Mouse (Mus musculus) 3134 (cell line): ENCODE measurements around the gene S1pr1.

Experiments used
- DNase-seq: peaks from one replicate; pipeline ENCODE4 v3.0.0-alpha.2; 2011; ENCODE audit warnings: low spot score; ENCODE audit not compliant: insufficient read length; ENCODE audit errors: extremely low read depth

The S1pr1 gene

DNA sequence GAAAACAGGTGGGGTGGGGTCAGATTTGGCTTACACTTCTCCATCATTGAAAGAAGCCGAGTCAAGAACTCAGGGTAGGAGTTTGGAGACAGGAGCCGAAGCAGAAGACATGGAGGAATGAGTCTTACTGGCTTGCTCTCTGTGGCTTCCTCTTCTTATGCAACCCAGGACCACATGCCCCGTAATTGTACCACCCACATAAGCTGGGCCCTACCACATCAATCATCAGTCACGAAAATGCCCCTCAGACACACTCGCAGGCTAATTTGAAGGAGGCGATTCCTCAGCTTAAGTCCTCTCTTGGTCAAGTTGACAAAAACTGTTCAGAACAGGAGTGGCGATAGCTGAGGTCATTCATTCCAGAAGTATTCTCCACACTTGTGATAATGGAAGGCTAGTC is 35.9 kb downstream of the S1pr1 start:
- DNase-seq: no peak

DNA sequence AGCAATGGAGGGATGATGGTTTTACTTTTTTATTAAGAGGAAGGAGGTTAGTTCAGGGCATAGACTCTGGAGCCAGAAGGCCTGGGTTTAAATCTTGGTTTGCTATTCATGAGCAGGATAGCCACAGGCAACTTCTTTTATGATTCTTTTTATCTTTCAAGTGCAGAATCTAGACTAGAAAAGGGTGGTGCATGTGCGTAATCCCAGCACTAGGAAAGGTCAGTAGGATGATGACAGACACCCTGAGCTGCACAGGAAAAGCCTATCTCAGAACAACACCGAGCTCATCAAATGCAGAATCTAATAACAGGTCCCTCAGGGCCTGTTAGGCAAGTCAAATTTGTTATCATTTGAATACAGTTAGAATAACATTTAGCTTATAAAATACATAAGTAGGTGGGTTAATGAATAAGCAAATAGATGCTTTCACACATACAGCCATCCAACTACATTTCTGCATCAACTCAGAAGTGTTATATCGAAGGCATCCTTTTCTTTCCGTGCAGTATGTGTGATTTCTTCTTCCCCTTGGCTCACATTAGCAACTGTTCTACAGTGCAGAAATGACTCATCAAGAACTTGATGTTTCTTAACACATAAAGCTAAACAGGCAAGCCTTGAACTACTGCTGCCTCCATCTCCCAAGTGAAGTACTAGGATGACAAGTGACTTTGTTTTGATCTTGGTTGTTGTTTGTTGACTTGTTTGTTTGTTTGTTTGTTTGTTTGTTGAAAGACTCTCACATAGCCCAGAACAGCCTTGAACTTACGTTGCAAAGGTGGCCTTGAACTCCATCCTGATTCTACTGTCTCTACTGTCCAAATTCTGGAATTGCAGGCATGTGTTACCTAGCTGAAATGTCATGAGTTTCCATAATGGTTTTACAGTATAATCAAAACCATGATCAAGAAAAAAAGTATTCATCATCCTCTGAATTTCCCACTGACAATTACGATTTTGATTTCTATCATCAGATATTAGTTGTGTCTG is 39.0 kb downstream of the S1pr1 start:
- no peak for DNase-seq

DNA sequence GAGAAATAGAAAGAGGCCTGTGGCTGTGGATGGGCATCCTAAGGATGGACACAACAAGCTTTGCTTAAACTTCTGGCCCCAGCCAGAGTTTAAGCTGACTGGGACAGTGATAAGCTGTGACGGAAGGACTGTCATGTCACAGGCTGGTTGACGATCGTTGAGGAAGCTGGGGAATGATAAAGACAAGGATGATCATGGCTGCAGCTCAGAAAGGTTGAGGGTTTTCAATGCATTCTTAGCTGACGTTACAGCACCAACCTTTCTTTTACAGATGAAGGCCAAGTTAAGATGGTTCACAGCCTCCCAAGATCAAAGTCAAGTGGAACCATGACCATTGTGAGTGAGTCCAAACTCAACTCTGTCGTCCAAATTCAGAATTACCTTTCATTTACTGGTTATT is 40.2 kb downstream of the S1pr1 start:
- no peak for DNase-seq

DNA sequence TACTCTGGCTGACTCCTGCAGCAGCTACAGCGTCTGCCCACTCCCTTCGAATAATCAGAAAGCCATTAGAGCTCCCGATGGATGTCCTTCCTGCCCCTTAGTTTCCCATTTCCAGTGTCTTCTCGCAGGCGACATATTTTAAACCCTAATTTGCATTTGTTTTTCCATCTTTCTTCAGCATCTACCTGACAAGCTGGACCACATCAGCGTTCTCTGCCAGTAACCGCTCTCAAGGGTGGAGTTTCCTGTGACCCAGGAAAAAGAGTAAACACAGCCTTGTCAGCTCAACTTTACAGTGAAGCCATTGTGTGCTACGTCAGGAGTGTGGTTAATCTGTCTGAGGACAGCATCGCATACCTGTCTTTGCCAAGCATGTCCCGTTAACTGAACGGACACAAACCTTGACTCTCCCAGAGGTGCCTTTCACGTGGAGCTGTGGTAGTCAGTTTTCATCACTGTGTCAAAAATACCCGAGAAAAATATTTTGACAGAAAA is 41.2 kb downstream of the S1pr1 start:
- DNase-seq: no peak

DNA sequence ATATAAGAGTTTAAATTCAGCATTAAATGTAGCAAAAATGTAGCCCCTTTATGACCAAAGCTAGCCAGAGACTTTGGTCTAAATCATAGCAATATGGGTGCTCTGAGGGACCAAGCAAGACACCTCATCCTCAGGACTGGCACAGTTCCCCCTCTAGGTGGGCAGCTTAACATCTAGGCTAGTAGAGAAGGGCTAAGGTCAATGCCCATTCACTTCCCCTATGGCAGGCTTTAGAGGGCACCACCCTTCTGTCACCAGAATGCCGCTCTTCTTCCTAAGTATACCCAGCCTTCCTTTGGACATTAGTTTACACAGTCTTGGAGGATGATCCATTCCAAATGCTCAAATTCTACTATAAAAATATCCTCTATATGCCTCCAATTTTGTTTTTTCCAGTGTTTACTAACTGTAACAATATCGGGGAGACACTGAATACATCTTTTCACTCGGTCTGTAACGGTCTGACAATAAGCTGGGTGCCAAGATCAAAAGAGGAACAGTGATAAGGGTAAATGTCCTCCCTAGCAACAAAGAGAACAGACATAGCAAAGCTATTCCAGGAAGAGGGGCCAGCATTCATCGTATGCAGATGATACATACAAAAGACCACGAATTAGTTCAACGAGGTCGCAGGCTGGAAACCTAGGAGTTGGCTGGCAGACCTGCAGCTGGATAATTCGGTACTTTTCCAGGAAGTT is 41.8 kb downstream of the S1pr1 start:
- no peak for DNase-seq

DNA sequence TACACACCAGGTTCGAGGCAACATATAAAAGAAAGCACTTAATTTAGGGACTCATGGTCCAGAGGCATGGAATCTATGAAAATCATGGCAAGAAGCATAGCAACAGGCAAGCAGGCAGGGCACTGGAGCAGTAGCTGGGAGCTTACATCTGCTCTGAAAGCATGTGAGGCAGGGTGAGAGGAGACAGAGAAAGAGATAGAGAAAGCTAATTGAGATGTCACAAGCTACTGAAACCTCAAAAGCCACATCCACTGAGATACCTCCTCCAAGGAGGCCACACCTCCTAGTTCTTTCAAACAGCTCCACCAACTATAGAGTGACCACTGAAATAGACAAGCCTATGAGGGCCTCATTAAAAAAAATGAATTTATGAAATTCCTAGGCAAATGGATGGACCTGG is 45.6 kb downstream of the S1pr1 start:
- no peak for DNase-seq

DNA sequence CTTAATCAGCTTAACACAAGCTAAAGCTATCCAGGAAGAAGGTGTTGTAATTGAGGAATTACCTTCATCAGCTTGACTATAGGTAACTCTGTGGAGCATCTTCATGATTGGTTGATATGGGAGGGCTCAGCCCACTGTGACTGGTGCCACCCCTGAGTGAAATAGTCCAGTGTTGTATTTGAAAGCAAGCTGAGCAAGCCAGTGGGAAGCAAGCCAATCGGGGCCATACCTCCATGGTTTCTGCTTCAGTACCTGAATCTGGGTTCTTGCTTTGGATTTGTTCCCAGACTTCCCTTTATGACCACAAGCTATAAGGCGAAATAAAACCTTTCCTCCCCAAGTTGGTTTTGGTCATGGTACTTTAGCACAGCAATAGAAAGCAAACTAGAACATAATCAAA is 47.7 kb downstream of the S1pr1 start:
- no peak for DNase-seq

DNA sequence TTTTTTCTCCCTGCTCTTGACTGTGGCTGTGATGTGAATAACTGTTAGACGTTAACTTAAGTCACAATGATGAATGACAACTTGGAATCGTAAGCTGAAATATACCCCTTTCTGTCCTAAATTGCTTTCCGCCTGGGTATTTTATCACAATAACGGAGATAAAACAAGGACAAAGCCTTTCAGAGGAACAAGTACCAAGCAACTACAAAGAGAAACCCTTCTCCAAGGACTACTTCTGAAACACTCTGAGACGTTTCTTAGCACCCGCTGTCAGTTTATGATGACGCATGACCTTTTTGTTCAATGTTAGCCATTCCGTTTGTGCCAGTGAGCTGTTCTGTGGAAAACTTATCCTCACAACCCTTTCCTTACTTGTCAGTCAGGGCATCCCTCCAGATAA is 48.3 kb downstream of the S1pr1 start:
- no peak for DNase-seq

DNA sequence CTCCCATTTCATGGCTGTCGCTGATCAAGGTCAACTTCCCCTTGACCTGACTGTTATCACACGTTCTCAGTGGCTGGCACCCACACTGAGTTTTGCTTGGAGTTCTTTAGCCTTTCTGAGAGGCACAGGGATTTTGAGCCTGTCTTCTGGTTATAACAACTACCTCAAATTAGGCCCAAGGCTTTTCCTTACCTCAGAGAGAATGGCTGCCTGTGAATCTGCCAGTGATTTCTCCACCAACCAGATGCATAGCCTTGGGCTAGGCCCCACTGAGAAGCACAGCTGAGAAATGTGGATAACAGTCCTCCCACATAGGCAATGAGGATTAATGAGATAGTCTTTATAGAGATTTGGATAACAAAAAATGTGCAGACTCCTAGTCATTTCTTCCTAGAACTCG is 50.4 kb downstream of the S1pr1 start:
- no peak for DNase-seq

DNA sequence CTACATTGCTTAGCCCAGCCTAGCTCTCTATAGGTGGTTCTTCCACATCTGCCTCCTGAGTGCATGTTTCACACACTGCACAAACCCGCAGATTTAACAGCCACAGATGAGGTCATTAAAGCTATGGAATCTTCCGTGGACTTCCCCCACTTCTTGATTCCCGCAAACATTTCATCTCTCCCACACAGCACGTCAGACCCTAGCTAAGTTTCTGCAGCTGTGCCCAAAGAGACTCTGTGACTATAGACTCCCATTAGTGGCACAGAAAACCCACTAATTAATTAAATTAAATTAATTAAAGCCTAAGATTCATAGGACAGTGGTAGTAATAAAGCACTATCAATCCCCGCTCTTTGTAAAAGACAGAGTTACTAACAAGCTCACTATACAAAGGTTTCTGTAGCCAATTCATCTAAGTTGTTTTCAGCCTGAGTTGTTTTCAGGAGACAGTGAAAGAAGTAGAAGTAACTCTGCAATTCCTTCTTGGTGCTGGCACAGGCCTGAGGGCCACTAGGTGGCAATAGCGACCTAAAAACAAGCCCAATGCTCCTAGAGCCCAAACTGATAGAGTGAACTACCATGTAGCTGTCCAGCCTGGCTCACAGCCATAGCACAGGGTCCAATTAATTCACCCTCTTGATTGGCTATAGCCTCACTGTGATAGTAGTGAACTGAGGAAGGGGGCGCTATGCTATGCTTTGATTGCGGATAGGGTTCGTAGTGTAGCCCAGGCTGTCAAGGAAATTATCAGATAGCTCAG is 54.0 kb downstream of the S1pr1 start:
- peak; percentile 18 for DNase-seq
